Mouse (Mus musculus): ENCODE results near the gene Nbea.

Nbea gene

GRCm38 (mm10) chr3:55751363-55751762, 432.1 kb downstream of the Nbea start:
- DNase-seq (ENCODE audit: low read depth): no peak

- no peak for DNase-seq (ENCODE audit: low read depth)
Measured at GRCm38 (mm10) chr3:55750445-55751065, 432.9 kb downstream of the Nbea start.

- no peak for DNase-seq (ENCODE audit: low read depth)
Measured at GRCm38 (mm10) chr3:55743885-55744284, 439.6 kb downstream of the Nbea start.

GRCm38 (mm10) chr3:55742654-55743053, 440.8 kb downstream of the Nbea start:
- no peak for DNase-seq (ENCODE audit: low read depth)

GRCm38 (mm10) chr3:55742218-55742617, 441.3 kb downstream of the Nbea start:
- no peak for DNase-seq (ENCODE audit: low read depth)

GRCm38 (mm10) chr3:55741428-55741827, 442.1 kb downstream of the Nbea start:
- no peak for DNase-seq (ENCODE audit: low read depth)

GRCm38 (mm10) chr3:55733665-55734064, 449.8 kb downstream of the Nbea start:
- no peak for DNase-seq (ENCODE audit: low read depth)

GRCm38 (mm10) chr3:55730549-55730948, 453.0 kb downstream of the Nbea start:
- no peak for DNase-seq (ENCODE audit: low read depth)

GRCm38 (mm10) chr3:55730142-55730541, 453.4 kb downstream of the Nbea start:
- DNase-seq (ENCODE audit: low read depth): no peak

- no peak for DNase-seq (ENCODE audit: low read depth)
Measured at GRCm38 (mm10) chr3:55714260-55714659, 469.2 kb downstream of the Nbea start.

GRCm38 (mm10) chr3:55713856-55714255, 469.6 kb downstream of the Nbea start:
- no peak for DNase-seq (ENCODE audit: low read depth)

- no peak for DNase-seq (ENCODE audit: low read depth)
Measured at GRCm38 (mm10) chr3:55710300-55710699, 473.2 kb downstream of the Nbea start.

GRCm38 (mm10) chr3:55701632-55702031, 481.9 kb downstream of the Nbea start:
- no peak for DNase-seq (ENCODE audit: low read depth)

- DNase-seq (ENCODE audit: low read depth): no peak
Measured at GRCm38 (mm10) chr3:55697174-55697573, 486.3 kb downstream of the Nbea start.

GRCm38 (mm10) chr3:55693073-55693472, 490.4 kb downstream of the Nbea start:
- no peak for DNase-seq (ENCODE audit: low read depth)

- no peak for DNase-seq (ENCODE audit: low read depth)
Measured at GRCm38 (mm10) chr3:55688098-55688497, 495.4 kb downstream of the Nbea start.

GRCm38 (mm10) chr3:55686993-55687392, 496.5 kb downstream of the Nbea start:
- no peak for DNase-seq (ENCODE audit: low read depth)

- no peak for DNase-seq (ENCODE audit: low read depth)
Measured at GRCm38 (mm10) chr3:55685627-55686026, 497.9 kb downstream of the Nbea start.

GRCm38 (mm10) chr3:55684892-55685291, 498.6 kb downstream of the Nbea start:
- DNase-seq (ENCODE audit: low read depth): peak; percentile 29

- no peak for DNase-seq (ENCODE audit: low read depth)
Measured at GRCm38 (mm10) chr3:55677691-55678090, 505.8 kb downstream of the Nbea start.

- no peak for DNase-seq (ENCODE audit: low read depth)
Measured at GRCm38 (mm10) chr3:55674185-55674584, 509.3 kb downstream of the Nbea start.

- DNase-seq (ENCODE audit: low read depth): no peak
Measured at GRCm38 (mm10) chr3:55667048-55667447, 516.5 kb downstream of the Nbea start.

GRCm38 (mm10) chr3:55665928-55666327, 517.6 kb downstream of the Nbea start:
- DNase-seq (ENCODE audit: low read depth): peak; percentile 46

GRCm38 (mm10) chr3:55664713-55665112, 518.8 kb downstream of the Nbea start:
- no peak for DNase-seq (ENCODE audit: low read depth)

Measured in fibroblast of lung, adult 2 months (primary cell).